Mouse (Mus musculus): ENCODE measurements around the gene Arhgef28. TPM values are rescaled to one million over a fixed set of nuclear protein-coding genes. Genes with fewer than 3 reads are reported as not detected.

Gene Arhgef28
- polyA plus RNA-seq, 1 experiment: 8.7 TPM

- H3K4me1 ChIP-seq (ENCODE audit: control insufficient read depth, insufficient read depth, low read length): no peaks in the 10 kb centered on the region
- no peaks in the 10 kb centered on the region for H3K27me3 ChIP-seq (ENCODE audit: control insufficient read depth, insufficient read depth, low read length)
- H3K27ac ChIP-seq (ENCODE audit: insufficient read depth, low read length): no peak overlapping the region
- peak overlapping the region; percentile 44 for H3K4me3 ChIP-seq (replicated peaks; ENCODE audit: insufficient read depth, low read depth, low read length)
- no peak for DNase-seq
- WGBS: 13% methylated on average over 33 of the region's 33 CpGs
- TF ChIP-seq POLR2A (IDR thresholded peaks at IDR 0.05; ENCODE audit: borderline replicate concordance, insufficient read depth, low read length) (no peak), CTCF (IDR thresholded peaks at IDR 0.05; ENCODE audit: borderline replicate concordance, insufficient read depth, low read depth, low read length) (no peak)
Observed at GRCm38 (mm10) chr13:98015981-98016922, 190.0 kb downstream of the Arhgef28 start.

- no peak for DNase-seq
- no peak for TF ChIP-seq POLR2A (IDR thresholded peaks at IDR 0.05; ENCODE audit: borderline replicate concordance, insufficient read depth, low read length)
- no peak for TF ChIP-seq CTCF (IDR thresholded peaks at IDR 0.05; ENCODE audit: borderline replicate concordance, insufficient read depth, low read depth, low read length)
- H3K4me1 ChIP-seq (ENCODE audit: control insufficient read depth, insufficient read depth, low read length): no peaks in the 10 kb centered on the region
- H3K27ac ChIP-seq (ENCODE audit: insufficient read depth, low read length): no peak overlapping the region
- H3K27me3 ChIP-seq (ENCODE audit: control insufficient read depth, insufficient read depth, low read length): no peaks in the 10 kb centered on the region
- H3K4me3 ChIP-seq (replicated peaks; ENCODE audit: insufficient read depth, low read depth, low read length): no peak overlapping the region
- WGBS: 76% methylated on average over 3 of the region's 3 CpGs
Observed at GRCm38 (mm10) chr13:98014892-98015291, 191.3 kb downstream of the Arhgef28 start.

GRCm38 (mm10) chr13:98013715-98014114 is 192.5 kb downstream of the Arhgef28 start:
- DNase-seq: no peak
- Histone ChIP-seq H3K27ac (ENCODE audit: insufficient read depth, low read length) (no peak overlapping the region), H3K27me3 (ENCODE audit: control insufficient read depth, insufficient read depth, low read length) (no peaks in the 10 kb centered on the region), H3K4me1 (ENCODE audit: control insufficient read depth, insufficient read depth, low read length) (no peaks in the 10 kb centered on the region), H3K4me3 (replicated peaks; ENCODE audit: insufficient read depth, low read depth, low read length) (no peak overlapping the region)
- no peak for TF ChIP-seq CTCF (IDR thresholded peaks at IDR 0.05; ENCODE audit: borderline replicate concordance, insufficient read depth, low read depth, low read length)
- no peak for TF ChIP-seq POLR2A (IDR thresholded peaks at IDR 0.05; ENCODE audit: borderline replicate concordance, insufficient read depth, low read length)
- WGBS: 98% methylated on average over 4 of the region's 4 CpGs

- DNase-seq: no peak
- WGBS: 53% methylated on average over 6 of the region's 6 CpGs
- no peak for TF ChIP-seq CTCF (IDR thresholded peaks at IDR 0.05; ENCODE audit: borderline replicate concordance, insufficient read depth, low read depth, low read length)
- no peak for TF ChIP-seq POLR2A (IDR thresholded peaks at IDR 0.05; ENCODE audit: borderline replicate concordance, insufficient read depth, low read length)
- H3K27ac ChIP-seq (ENCODE audit: insufficient read depth, low read length): no peak overlapping the region
- H3K27me3 ChIP-seq (ENCODE audit: control insufficient read depth, insufficient read depth, low read length): no peaks in the 10 kb centered on the region
- H3K4me1 ChIP-seq (ENCODE audit: control insufficient read depth, insufficient read depth, low read length): no peaks in the 10 kb centered on the region
- no peak overlapping the region for H3K4me3 ChIP-seq (replicated peaks; ENCODE audit: insufficient read depth, low read depth, low read length)
Observed at GRCm38 (mm10) chr13:98011931-98012341, 194.3 kb downstream of the Arhgef28 start.

- Histone ChIP-seq H3K4me1 (ENCODE audit: control insufficient read depth, insufficient read depth, low read length) (no peaks in the 10 kb centered on the region), H3K27me3 (ENCODE audit: control insufficient read depth, insufficient read depth, low read length) (no peaks in the 10 kb centered on the region), H3K27ac (ENCODE audit: insufficient read depth, low read length) (no peak overlapping the region), H3K4me3 (replicated peaks; ENCODE audit: insufficient read depth, low read depth, low read length) (no peak overlapping the region)
- 76% methylated on average over 4 of the region's 4 CpGs for WGBS
- TF ChIP-seq CTCF (IDR thresholded peaks at IDR 0.05; ENCODE audit: borderline replicate concordance, insufficient read depth, low read depth, low read length): no peak
- no peak for TF ChIP-seq POLR2A (IDR thresholded peaks at IDR 0.05; ENCODE audit: borderline replicate concordance, insufficient read depth, low read length)
- no peak for DNase-seq
Observed at GRCm38 (mm10) chr13:98009070-98009469, 197.2 kb downstream of the Arhgef28 start.

- Histone ChIP-seq H3K27ac (ENCODE audit: insufficient read depth, low read length) (no peak overlapping the region), H3K4me1 (ENCODE audit: control insufficient read depth, insufficient read depth, low read length) (no peaks in the 10 kb centered on the region), H3K27me3 (ENCODE audit: control insufficient read depth, insufficient read depth, low read length) (no peaks in the 10 kb centered on the region), H3K4me3 (replicated peaks; ENCODE audit: insufficient read depth, low read depth, low read length) (no peak overlapping the region)
- WGBS: 74% methylated on average over 10 of the region's 10 CpGs
- TF ChIP-seq CTCF (IDR thresholded peaks at IDR 0.05; ENCODE audit: borderline replicate concordance, insufficient read depth, low read depth, low read length) (no peak), POLR2A (IDR thresholded peaks at IDR 0.05; ENCODE audit: borderline replicate concordance, insufficient read depth, low read length) (no peak)
- DNase-seq: no peak
Observed at GRCm38 (mm10) chr13:98008588-98008987, 197.7 kb downstream of the Arhgef28 start.

GRCm38 (mm10) chr13:98005611-98006218 is 200.5 kb downstream of the Arhgef28 start:
- H3K4me3 ChIP-seq (replicated peaks; ENCODE audit: insufficient read depth, low read depth, low read length): no peak overlapping the region
- TF ChIP-seq CTCF (IDR thresholded peaks at IDR 0.05; ENCODE audit: borderline replicate concordance, insufficient read depth, low read depth, low read length): no peak
- TF ChIP-seq POLR2A (IDR thresholded peaks at IDR 0.05; ENCODE audit: borderline replicate concordance, insufficient read depth, low read length): no peak
- WGBS: 80% methylated on average over 5 of the region's 5 CpGs
- H3K27ac ChIP-seq (ENCODE audit: insufficient read depth, low read length): no peak overlapping the region
- no peak for DNase-seq
- H3K4me1 ChIP-seq (ENCODE audit: control insufficient read depth, insufficient read depth, low read length): no peaks in the 10 kb centered on the region
- H3K27me3 ChIP-seq (ENCODE audit: control insufficient read depth, insufficient read depth, low read length): no peaks in the 10 kb centered on the region
